Mouse (Mus musculus): ENCODE data around the gene Phtf1. TPM values are rescaled to one million over a fixed set of nuclear protein-coding genes. Genes with fewer than 3 reads are reported as not detected.

The Phtf1 gene
- polyA plus RNA-seq (2014; fragmentation: Nextera tagmentation; extraction: Ambion mirVana): 27.3 and 33.4 TPM in 2 replicates

DNA sequence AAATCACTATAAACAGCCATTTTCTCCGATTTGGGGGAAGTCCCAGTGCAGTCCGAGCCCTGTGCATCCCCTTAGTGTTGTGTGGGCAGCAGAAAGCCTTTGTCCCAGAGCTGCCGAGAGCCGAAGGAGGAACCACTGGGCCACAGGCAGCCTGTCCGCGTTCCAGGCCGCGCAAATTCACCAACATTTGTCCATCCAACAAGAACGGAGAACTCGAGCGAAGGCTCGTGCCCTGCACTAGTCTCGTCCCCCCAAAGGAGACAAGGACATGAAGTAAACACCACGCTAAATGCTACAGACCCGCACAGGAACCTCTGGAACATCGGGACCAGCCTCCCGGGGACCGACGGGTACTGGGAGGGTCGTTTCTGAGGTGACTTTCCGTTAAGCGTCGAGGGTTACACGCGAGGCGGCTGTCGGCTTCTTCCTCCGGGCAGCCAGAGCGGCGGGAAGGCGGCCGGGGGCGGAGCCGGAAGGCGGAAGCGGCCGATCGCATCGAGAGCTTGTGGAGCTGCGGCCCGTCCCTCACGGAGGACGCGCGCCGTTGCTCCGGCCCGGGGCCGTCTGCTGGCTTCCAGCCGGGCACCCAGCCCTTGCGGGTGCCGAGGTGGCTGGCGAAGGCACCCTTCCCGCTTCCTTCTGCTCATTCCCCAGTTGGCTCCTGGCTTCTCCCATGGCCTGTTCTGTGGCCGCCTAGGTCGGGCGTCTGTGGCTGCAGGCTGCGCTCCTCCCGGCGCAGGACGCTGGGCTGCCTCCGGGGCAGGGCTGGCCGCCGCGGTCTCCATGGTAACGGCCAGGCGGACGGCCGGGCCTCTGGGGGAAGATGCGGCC, at the start of gene Phtf1:
TSS of gene Phtf1 (plus strand) at position 250 of the 831 bp plus-strand sequence.
- Histone ChIP-seq H3K36me3 (ENCODE audit: control insufficient read depth, insufficient read depth, low read length) (peaks cover 10% of the 10 kb centered on the region; the same call in 1 of the 2 replicates), H3K27ac (ENCODE audit: low read depth, low read length) (peak within 1 kb of the TSS; percentile 97), H3K4me1 (ENCODE audit: control insufficient read depth, insufficient read depth, low read length) (peaks cover 12% of the 10 kb centered on the region), H3K4me2 (ENCODE audit: low read depth, low read length) (peak within 1 kb of the TSS; percentile 67), H3K9ac (replicated peaks; ENCODE audit: low read depth, low read length) (peak within 1 kb of the TSS; percentile 96), H3K9me3 (ENCODE audit: control insufficient read depth, low read length) (no peaks in the 10 kb centered on the region), H3K27me3 (ENCODE audit: control insufficient read depth, insufficient read depth, low read length) (no peaks in the 10 kb centered on the region), H3K4me3 (ENCODE audit: low read depth, low read length) (peak within 1 kb of the TSS; percentile 86)
- peak; percentile 96 for ATAC-seq (ENCODE audit: low read depth)
- WGBS: under 1% methylated on average over 56 of the region's 70 CpGs

DNA sequence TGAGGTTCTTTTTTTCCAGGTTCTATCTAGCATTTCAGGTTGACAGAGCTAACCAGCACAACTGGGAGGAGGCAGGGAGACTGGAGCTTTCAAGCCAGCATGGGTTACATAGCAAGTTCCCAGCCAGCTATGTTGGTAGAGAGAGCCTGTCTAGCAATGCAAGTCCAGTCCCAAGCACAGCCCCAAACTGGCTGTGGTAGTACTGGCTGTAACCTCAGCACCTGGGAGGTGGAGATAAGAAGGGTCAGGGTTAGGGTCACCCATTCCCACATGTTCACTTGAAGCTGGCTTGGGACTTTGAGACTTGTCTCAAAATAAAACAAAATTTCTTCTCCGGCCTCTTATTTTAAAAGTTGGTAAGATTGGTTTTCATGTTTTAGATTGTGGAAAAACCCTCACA, 47.8 kb upstream of the Phtf1 start:
- WGBS: 96% methylated on average over 1 of the region's 1 CpGs
- no peak overlapping the region for H3K27ac ChIP-seq (ENCODE audit: low read depth, low read length)
- H3K4me3 ChIP-seq (ENCODE audit: low read depth, low read length): no peak overlapping the region
- H3K4me1 ChIP-seq (ENCODE audit: control insufficient read depth, insufficient read depth, low read length): peaks cover 23% of the 10 kb centered on the region
- H3K9me3 ChIP-seq (ENCODE audit: control insufficient read depth, low read length): no peaks in the 10 kb centered on the region
- no peaks in the 10 kb centered on the region for H3K27me3 ChIP-seq (ENCODE audit: control insufficient read depth, insufficient read depth, low read length)
- no peak overlapping the region for H3K9ac ChIP-seq (replicated peaks; ENCODE audit: low read depth, low read length)
- no peaks in the 10 kb centered on the region for H3K36me3 ChIP-seq (ENCODE audit: control insufficient read depth, insufficient read depth, low read length)
- H3K4me2 ChIP-seq (ENCODE audit: low read depth, low read length): no peak overlapping the region
- no peak for ATAC-seq (ENCODE audit: low read depth)

DNA sequence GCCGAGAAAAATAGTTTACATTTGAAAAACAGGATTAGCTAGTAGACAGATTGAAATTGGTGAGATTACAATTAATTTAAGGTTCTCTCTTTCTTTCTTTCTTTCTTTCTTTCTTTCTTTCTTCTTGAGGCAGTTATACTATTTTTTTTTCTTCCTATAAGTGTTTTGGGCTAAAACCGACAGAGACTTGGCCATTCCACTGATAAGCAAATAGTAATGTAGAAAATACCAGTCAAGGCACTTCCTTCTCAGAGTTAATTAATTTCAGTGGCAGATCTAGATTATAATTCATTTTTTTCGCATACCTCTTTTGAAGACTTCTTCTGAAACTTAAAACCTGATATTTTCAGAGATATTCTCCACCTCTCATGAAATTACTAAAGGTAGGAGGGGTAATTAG, 42.6 kb upstream of the Phtf1 start:
- no peak overlapping the region for H3K27ac ChIP-seq (ENCODE audit: low read depth, low read length)
- WGBS: 65% methylated on average over 3 of the region's 3 CpGs
- ATAC-seq (ENCODE audit: low read depth): no peak

DNA sequence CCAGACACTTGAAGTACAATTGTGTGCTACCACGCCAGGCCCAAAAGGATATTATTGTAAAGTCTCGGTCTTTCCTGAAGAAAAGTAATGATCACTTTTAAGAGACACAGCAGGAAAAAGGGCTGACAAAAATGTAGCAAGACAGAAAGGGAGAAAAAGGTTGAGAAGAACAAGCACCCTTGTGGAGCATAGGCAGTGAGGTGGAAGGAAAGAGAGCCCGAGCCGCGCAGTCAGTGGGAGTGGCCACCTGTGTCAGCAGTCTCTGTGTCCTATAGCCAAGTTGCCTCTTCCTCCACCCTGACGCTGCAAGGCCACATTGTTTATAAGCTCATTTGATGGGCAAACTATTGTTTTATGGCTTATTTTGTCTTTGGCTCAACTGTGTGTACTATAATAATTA, 40.4 kb upstream of the Phtf1 start:
- Histone ChIP-seq H3K4me1 (ENCODE audit: control insufficient read depth, insufficient read depth, low read length) (peaks cover 17% of the 10 kb centered on the region), H3K27ac (ENCODE audit: low read depth, low read length) (peak overlapping the region; percentile 16; the same call in 1 of the 2 replicates), H3K9ac (replicated peaks; ENCODE audit: low read depth, low read length) (no peak overlapping the region), H3K9me3 (ENCODE audit: control insufficient read depth, low read length) (no peaks in the 10 kb centered on the region), H3K27me3 (ENCODE audit: control insufficient read depth, insufficient read depth, low read length) (no peaks in the 10 kb centered on the region), H3K36me3 (ENCODE audit: control insufficient read depth, insufficient read depth, low read length) (no peaks in the 10 kb centered on the region), H3K4me2 (ENCODE audit: low read depth, low read length) (no peak overlapping the region), H3K4me3 (ENCODE audit: low read depth, low read length) (no peak overlapping the region)
- ATAC-seq (ENCODE audit: low read depth): no peak
- 38% methylated on average over 6 of the region's 6 CpGs for WGBS

More for the DNA sequence above, 42.6 kb upstream of the Phtf1 start:
- no peak overlapping the region for H3K4me2 ChIP-seq (ENCODE audit: low read depth, low read length)
- H3K9me3 ChIP-seq (ENCODE audit: control insufficient read depth, low read length): no peaks in the 10 kb centered on the region
- no peak overlapping the region for H3K4me3 ChIP-seq (ENCODE audit: low read depth, low read length)
- H3K4me1 ChIP-seq (ENCODE audit: control insufficient read depth, insufficient read depth, low read length): peaks cover 17% of the 10 kb centered on the region
- H3K36me3 ChIP-seq (ENCODE audit: control insufficient read depth, insufficient read depth, low read length): no peaks in the 10 kb centered on the region
- H3K27me3 ChIP-seq (ENCODE audit: control insufficient read depth, insufficient read depth, low read length): no peaks in the 10 kb centered on the region
- no peak overlapping the region for H3K9ac ChIP-seq (replicated peaks; ENCODE audit: low read depth, low read length)

DNA sequence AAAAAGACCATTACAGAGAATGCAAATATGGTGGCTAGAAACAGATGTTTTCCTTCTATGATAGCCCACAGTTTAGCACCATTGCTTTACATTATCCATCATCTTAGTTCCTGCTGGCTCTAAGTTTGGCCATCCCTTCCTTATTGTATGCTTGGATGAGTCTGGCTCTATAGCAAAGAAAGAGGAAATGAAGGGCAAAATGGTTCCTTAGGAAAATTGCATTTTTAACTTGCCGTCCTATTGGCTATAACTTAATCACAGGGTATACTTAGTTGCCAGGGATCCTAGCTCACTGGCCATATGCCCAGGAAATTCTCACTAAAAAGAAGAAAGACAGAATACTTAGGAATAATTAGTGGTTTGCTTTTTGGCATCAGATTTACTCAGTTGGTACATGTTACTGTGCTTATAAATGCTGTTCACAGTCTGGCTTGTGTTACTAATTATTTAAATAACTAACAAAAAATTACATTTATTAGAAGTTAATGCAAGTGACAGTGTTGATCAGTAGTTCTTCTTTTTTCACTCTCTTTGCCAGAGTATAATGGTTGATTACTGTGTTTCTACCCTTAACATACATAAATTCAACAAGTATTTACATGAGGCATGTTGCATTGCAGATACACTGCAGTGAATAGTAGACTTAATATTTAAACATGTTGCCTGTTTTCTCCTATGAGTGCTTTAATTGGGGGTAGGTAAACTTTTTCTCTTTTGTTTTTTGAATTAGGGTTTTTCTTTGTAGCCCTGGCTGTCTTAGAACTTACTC, 22.9 kb upstream of the Phtf1 start:
- no peak overlapping the region for H3K9ac ChIP-seq (replicated peaks; ENCODE audit: low read depth, low read length)
- H3K27me3 ChIP-seq (ENCODE audit: control insufficient read depth, insufficient read depth, low read length): no peaks in the 10 kb centered on the region
- H3K9me3 ChIP-seq (ENCODE audit: control insufficient read depth, low read length): no peaks in the 10 kb centered on the region
- no peaks in the 10 kb centered on the region for H3K36me3 ChIP-seq (ENCODE audit: control insufficient read depth, insufficient read depth, low read length)
- H3K4me2 ChIP-seq (ENCODE audit: low read depth, low read length): no peak overlapping the region
- no peaks in the 10 kb centered on the region for H3K4me1 ChIP-seq (ENCODE audit: control insufficient read depth, insufficient read depth, low read length)
- 63% methylated on average over 1 of the region's 1 CpGs for WGBS
- H3K27ac ChIP-seq (ENCODE audit: low read depth, low read length): no peak overlapping the region
- no peak overlapping the region for H3K4me3 ChIP-seq (ENCODE audit: low read depth, low read length)
- no peak for ATAC-seq (ENCODE audit: low read depth)

DNA sequence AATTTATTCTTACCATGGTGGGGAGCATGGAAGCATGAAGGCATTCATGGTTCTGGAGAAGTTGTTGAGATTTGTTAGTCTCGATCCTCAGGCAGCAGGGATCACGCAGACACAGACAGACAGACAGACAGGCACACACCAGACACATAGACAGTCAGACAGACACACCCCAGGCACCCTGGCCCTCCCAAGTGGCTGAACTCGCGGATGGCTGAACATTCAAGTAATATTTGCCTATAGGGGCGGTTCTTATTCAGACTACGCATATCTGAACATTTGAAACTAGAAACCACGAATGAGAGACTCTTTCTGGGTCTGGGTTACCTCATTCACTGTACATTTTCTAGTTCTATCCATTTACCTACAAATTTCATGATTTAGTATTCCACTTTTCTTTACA, 19.2 kb upstream of the Phtf1 start:
- Histone ChIP-seq H3K9me3 (ENCODE audit: control insufficient read depth, low read length) (no peaks in the 10 kb centered on the region), H3K4me1 (ENCODE audit: control insufficient read depth, insufficient read depth, low read length) (no peaks in the 10 kb centered on the region), H3K27ac (ENCODE audit: low read depth, low read length) (no peak overlapping the region), H3K4me2 (ENCODE audit: low read depth, low read length) (no peak overlapping the region), H3K36me3 (ENCODE audit: control insufficient read depth, insufficient read depth, low read length) (no peaks in the 10 kb centered on the region), H3K9ac (replicated peaks; ENCODE audit: low read depth, low read length) (no peak overlapping the region), H3K4me3 (ENCODE audit: low read depth, low read length) (no peak overlapping the region), H3K27me3 (ENCODE audit: control insufficient read depth, insufficient read depth, low read length) (no peaks in the 10 kb centered on the region)
- no peak for ATAC-seq (ENCODE audit: low read depth)
- WGBS: 94% methylated on average over 7 of the region's 7 CpGs

DNA sequence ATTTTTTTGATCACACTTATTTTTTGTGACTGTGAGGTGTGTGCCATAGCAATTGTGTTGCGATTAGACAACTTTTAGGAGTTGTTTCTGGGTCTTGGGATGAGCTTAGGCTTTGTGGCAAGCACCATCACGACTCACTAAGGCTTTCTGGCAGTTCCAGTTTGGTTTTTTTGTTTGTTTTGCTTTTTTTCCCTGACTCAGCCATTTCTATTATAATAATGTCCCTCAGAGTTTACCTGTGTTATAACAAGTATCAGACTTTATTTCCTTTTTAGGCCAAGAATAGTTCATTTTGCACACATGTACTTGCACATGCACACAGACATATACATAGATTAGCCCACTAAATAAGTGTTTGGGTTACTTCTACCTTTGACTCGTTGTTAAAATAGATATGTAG, 7.3 kb upstream of the Phtf1 start:
- H3K9ac ChIP-seq (replicated peaks; ENCODE audit: low read depth, low read length): no peak overlapping the region
- H3K4me1 ChIP-seq (ENCODE audit: control insufficient read depth, insufficient read depth, low read length): no peaks in the 10 kb centered on the region
- no peaks in the 10 kb centered on the region for H3K9me3 ChIP-seq (ENCODE audit: control insufficient read depth, low read length)
- no peak overlapping the region for H3K27ac ChIP-seq (ENCODE audit: low read depth, low read length)
- WGBS: 94% methylated on average over 3 of the region's 3 CpGs
- peaks cover 9% of the 10 kb centered on the region for H3K36me3 ChIP-seq (ENCODE audit: control insufficient read depth, insufficient read depth, low read length)
- no peaks in the 10 kb centered on the region for H3K27me3 ChIP-seq (ENCODE audit: control insufficient read depth, insufficient read depth, low read length)
- no peak overlapping the region for H3K4me2 ChIP-seq (ENCODE audit: low read depth, low read length)
- no peak for ATAC-seq (ENCODE audit: low read depth)
- H3K4me3 ChIP-seq (ENCODE audit: low read depth, low read length): no peak overlapping the region

DNA sequence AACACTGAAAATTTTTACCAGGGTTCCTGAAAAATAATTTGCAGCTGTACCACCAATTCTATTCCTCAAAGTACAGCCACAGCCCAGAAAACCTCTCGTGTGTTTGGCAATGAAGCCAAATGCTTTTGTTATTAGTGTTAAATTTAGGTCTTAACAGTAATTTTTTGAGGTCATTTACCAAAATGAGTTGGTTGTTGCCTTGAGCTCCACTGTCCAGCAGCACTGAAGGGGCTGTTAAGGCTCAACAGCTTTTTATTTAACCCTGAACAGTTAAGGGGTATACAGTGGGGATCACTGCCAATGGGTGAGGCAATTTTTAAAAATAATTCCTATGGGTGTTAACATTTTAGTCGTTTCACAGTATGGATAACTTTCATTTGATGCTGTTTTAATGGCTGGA, 679 bp upstream of the Phtf1 start:
- WGBS: 23% methylated on average over 2 of the region's 2 CpGs
- Histone ChIP-seq H3K4me2 (ENCODE audit: low read depth, low read length) (peak overlapping the region; percentile 67), H3K27ac (ENCODE audit: low read depth, low read length) (peak overlapping the region; percentile 97)

DNA sequence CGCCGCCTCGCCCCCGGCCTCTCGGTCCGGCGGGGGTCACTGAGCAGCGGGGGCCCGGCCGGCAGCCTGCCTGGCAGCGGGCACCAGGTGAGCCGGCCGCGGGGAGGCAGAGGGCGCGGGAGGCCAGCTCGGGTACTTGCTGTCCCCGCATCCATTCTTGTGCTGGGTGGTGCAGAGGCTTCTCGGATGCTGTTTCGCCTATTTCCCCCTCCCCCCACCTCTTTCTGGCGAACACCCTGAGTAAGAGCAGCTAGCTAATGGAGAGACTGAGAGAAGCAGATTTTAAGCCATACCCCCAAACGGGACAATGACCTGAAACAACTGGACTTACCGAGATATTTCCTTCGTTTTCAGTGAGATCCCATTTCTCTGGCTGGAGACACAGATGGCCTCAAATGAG, 791 bp downstream of the Phtf1 start:
- 0% methylated on average over 22 of the region's 24 CpGs for WGBS
- ATAC-seq (ENCODE audit: low read depth): peak; percentile 82
- H3K36me3 ChIP-seq (ENCODE audit: control insufficient read depth, insufficient read depth, low read length): peaks cover 10% of the 10 kb centered on the region; the same call in 1 of the 2 replicates

More for the DNA sequence above, 679 bp upstream of the Phtf1 start:
- H3K9ac ChIP-seq (replicated peaks; ENCODE audit: low read depth, low read length): peak overlapping the region; percentile 96
- H3K27me3 ChIP-seq (ENCODE audit: control insufficient read depth, insufficient read depth, low read length): no peaks in the 10 kb centered on the region
- H3K9me3 ChIP-seq (ENCODE audit: control insufficient read depth, low read length): no peaks in the 10 kb centered on the region
- H3K36me3 ChIP-seq (ENCODE audit: control insufficient read depth, insufficient read depth, low read length): peaks cover 9% of the 10 kb centered on the region; the same call in 1 of the 2 replicates
- H3K4me3 ChIP-seq (ENCODE audit: low read depth, low read length): peak overlapping the region; percentile 86
- H3K4me1 ChIP-seq (ENCODE audit: control insufficient read depth, insufficient read depth, low read length): peaks cover 12% of the 10 kb centered on the region
- no peak for ATAC-seq (ENCODE audit: low read depth)

More for the DNA sequence above, 791 bp downstream of the Phtf1 start:
- Histone ChIP-seq H3K4me1 (ENCODE audit: control insufficient read depth, insufficient read depth, low read length) (peaks cover 12% of the 10 kb centered on the region), H3K9me3 (ENCODE audit: control insufficient read depth, low read length) (no peaks in the 10 kb centered on the region), H3K4me2 (ENCODE audit: low read depth, low read length) (peak overlapping the region; percentile 67), H3K27ac (ENCODE audit: low read depth, low read length) (peak overlapping the region; percentile 97), H3K27me3 (ENCODE audit: control insufficient read depth, insufficient read depth, low read length) (no peaks in the 10 kb centered on the region), H3K4me3 (ENCODE audit: low read depth, low read length) (peak overlapping the region; percentile 86), H3K9ac (replicated peaks; ENCODE audit: low read depth, low read length) (peak overlapping the region; percentile 96)

All from neural tube, embryonic 14.5 days (tissue).